Mouse (Mus musculus) cerebral cortex, adult 2 months (tissue): ENCODE results near the gene Catip.

Source experiments
- WGBS: fragments of 180-500 bp; shearing (Covaris S2); methylation state at CpG from one replicate; pipeline ENCODE4 v1.1.7; 2018; 5-methylcytosine and 5-hydroxymethylcytosine counted together

The Catip gene

GRCm38 (mm10) chr1:74401015-74401702 lies 39.3 kb downstream of the Catip start:
- WGBS, result 64% methylated on average over 16 of the region's 16 CpGs

- WGBS, result 89% methylated on average over 4 of the region's 4 CpGs
These were observed 42.3 kb downstream of the Catip start for GRCm38 (mm10) chr1:74404206-74404605.

- WGBS, result 71% methylated on average over 15 of the region's 15 CpGs
These were observed 46.9 kb downstream of the Catip start, which contains the start of gene Vil1 for GRCm38 (mm10) chr1:74408589-74409504. Gene Vil1, plus strand, starts transcription at chr1:74409376.

DNA sequence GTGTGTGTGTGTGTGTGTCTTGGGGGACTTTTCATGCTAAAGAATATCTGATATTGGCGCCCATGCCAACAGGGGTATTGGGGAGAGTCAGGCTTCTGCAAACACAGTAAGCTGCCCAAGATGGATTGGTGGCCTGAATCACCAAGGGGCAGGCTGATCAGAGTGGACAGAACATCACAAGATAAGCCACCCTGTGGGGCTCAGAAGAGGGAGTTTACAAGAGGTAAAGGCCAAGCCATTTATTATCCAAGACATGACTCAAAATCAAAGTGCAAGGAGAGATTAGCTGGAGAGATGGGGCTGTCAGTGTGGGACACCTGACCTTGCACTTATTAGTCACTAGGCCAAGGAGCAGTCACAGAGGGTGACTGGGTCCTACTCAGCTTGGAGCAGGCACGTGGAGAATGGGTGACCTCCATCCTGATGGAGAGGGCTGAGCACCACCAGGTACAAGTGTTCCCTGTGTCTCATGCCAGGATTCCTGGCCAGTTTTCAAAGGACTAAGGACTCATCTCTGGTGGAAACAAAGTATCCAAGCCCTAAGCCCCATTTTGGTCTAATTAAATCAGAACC lies 49.9 kb downstream of the Catip start:
- 79% methylated on average over 2 of the region's 2 CpGs for WGBS

DNA sequence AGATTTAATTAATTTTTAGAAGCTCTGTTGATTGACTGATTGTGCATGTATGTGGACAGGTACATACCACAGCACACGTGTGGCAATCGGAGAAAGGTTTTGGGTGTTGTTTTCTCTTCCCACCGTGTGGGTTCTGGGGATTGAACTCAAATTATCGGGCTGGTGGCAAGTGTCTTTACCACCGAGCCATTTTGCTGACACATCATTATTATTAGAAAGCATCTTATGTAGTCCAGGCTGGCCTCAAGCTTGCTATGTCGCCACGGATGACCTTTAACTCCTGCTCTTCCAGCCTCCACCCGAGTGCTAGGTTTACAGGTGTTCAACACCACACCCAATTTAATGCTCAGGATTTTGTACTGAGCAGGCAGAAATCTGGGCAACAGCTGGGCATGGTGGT lies 50.8 kb downstream of the Catip start:
- 84% methylated on average over 8 of the region's 8 CpGs for WGBS

DNA sequence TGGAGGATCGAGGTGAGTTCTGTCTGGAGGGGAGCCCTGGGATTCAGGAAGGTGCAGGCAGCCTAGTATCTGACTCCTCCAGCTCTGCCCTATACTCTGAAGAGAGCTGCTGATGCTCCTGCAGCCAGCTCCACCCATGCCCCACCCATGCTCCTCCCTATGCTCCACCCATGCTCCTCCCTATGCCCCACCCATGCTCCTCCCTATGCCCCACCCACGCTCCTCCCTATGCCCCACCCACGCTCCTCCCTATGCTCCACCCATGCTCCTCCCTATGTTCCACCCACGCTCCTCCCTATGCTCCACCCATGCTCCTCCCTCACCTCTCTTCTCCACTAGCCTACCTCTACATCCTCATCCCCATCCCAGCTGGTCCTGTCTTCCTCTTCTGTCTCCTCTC lies 53.2 kb downstream of the Catip start:
- 59% methylated on average over 4 of the region's 4 CpGs for WGBS
